Mouse (Mus musculus): ENCODE measurements around the gene Gm26566.
"Not testable (repeated sequence)": the region's sequence is repeated elsewhere in the genome, so short reads cannot be mapped to it uniquely, and the experiment has no call there.

The Gm26566 gene

GRCm38 (mm10) chr4:88738480-88738879 lies 16.9 kb downstream of the Gm26566 start:
- DNase-seq (ENCODE audit: low read depth, low spot score) = no peak

DNA sequence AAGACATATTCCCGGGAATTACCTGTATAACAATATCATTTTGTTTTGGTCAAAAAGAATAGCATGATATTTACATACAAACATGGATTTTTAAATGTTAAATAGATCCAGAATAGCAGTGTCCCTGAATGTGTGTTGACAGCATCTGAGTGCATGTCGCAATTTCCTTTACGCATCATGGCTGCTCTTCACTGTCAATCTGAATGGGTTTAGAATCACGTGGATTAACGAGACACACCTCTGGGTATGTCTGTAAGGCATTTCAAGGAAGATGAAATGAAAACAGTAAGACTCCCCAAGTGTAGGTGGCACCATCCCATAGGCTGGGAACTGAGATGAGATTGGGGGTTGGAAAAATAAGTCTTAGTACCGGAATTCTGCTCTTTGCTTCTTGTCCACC lies 17.4 kb downstream of the Gm26566 start:
- no peak for DNase-seq (ENCODE audit: low read depth, low spot score)

DNA sequence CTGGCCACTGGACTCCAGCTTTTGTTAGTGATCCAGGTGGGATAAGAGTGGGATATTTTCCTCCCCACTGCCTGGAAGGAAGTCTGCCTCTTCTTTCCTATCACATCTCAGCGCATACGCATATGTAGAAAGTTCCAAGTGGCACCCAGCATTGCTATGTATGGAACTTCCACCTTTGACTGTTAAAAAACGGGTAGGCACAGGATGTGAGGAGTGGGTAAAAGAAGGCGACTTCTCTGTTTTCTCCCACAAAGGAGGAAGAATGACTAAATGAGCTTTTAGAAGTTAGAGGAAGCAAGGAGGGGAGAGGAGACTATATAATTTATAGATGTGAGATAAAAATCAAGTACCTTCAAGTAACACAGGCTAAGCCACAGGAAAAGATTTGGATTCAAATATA lies 19.8 kb downstream of the Gm26566 start:
- DNase-seq (ENCODE audit: low read depth, low spot score) = no peak

- DNase-seq (ENCODE audit: low read depth, low spot score) = no peak
Measured at GRCm38 (mm10) chr4:88742771-88743371, 21.3 kb downstream of the Gm26566 start.

DNA sequence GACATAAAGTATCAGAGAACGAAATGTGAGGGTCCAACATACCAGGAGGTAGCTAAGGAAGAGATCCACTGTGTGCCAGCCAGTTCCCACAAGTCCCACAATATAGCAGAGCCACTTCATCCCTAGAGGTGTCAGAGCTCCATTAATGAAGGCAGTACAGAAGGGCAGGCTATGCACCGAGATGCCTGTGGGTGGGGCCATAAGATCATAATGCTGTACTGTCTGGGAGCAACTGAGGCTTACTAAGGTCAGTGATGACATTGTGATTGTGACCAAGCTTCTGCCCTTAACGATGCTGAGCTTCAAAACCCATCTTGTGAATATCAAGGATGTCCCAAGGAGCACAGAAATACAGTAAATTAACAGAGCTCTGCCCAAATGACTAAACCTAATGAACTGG lies 22.6 kb downstream of the Gm26566 start:
- no peak for DNase-seq (ENCODE audit: low read depth, low spot score)

- no peak for DNase-seq (ENCODE audit: low read depth, low spot score)
Measured at GRCm38 (mm10) chr4:88749926-88750325, 28.3 kb downstream of the Gm26566 start.

- DNase-seq (ENCODE audit: low read depth, low spot score) = not testable (repeated sequence)
Measured at GRCm38 (mm10) chr4:88754818-88755340, 33.3 kb downstream of the Gm26566 start, which contains the start of gene Gm13271. Gm13271 (plus strand) TSS chr4:88754868.

- DNase-seq (ENCODE audit: low read depth, low spot score) = not testable (repeated sequence)
Measured at GRCm38 (mm10) chr4:88756581-88757513, 35.2 kb downstream of the Gm26566 start.

- DNase-seq (ENCODE audit: low read depth, low spot score) = not testable (repeated sequence)
Measured at GRCm38 (mm10) chr4:88757628-88758031, 36.0 kb downstream of the Gm26566 start.

- not testable (repeated sequence) for DNase-seq (ENCODE audit: low read depth, low spot score)
Measured at GRCm38 (mm10) chr4:88758751-88759150, 37.1 kb downstream of the Gm26566 start.

DNA sequence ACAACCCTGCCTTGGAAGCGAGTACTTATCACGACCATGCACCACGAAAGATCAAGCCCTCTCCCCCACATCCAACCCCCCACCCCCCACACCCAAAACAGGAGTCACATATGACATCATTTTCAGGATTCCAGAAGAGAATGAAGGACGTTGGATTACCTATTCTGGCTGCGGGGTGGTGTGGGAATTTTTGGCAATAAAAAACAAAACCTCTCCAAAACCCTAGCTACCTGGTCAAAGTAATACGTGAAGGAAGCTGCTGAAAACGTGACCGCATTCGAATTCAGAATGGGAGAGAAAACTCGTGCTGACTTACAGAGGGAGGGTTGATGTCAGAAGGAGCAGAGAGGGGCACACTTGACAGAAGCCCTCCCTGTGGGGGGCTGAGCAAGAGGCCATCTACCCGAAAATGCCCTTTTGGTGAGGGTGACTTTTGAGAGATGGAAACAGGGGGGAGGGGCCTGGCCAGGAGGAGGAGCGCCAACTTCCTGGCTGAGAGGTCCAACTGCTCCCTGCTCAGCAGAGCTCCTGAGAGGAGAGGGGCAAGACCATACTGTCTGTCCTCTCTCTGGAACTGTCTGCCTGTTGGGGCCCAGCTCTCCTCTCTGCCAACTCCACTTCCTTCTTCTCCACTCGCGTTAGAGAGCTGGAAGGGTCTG lies 38.1 kb downstream of the Gm26566 start, which contains the start of gene Gm13283:
TSS of gene Gm13283 (plus strand) at position 510 of the 659 bp plus-strand sequence.
- not testable (repeated sequence) for DNase-seq (ENCODE audit: low read depth, low spot score)

- not testable (repeated sequence) for DNase-seq (ENCODE audit: low read depth, low spot score)
Measured at GRCm38 (mm10) chr4:88760431-88760830, 38.8 kb downstream of the Gm26566 start.

DNA sequence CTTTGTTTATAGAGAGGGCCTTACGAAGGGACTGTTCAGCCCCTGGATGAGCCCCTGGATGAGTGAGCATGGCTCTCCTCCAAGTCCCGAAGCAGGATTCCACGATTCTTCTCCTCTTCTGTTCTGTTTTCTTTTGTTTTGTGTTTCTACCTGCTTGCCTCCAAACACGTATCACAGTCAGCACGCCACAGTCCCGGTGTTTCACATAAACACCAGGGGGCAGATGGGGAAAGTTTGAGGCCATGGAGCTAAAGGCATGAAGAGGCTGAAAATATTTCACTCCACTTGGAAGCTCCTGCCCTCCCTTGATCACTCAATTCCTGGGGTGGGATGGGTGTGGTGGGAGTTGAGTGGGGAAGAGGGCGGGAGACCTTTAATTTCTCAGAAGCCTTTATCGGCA lies 40.2 kb downstream of the Gm26566 start:
- not testable (repeated sequence) for DNase-seq (ENCODE audit: low read depth, low spot score)

DNA sequence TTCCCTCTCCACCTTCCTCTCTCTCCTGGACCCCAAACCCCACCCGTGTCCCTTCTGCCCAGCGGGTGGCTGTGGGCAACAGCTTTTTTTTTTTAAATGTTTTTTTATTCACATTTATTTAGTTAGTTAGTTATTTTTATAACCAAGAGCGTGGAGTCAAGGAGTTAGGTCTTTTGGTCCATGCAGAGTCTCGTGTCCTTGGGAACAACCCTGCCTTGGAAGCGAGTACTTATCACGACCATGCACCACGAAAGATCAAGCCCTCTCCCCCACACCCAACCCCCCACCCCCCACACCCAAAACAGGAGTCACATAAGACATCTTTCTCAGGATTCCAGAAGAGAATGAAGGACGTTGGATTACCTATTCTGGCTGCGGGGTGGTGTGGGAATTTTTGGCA lies 40.7 kb downstream of the Gm26566 start:
- DNase-seq (ENCODE audit: low read depth, low spot score) = not testable (repeated sequence)

- DNase-seq (ENCODE audit: low read depth, low spot score) = not testable (repeated sequence)
Measured at GRCm38 (mm10) chr4:88763384-88764018, 41.9 kb downstream of the Gm26566 start.
